Mouse (Mus musculus): ENCODE data around the gene Sema6d. TPM values are rescaled to one million over a fixed set of nuclear protein-coding genes. Genes with fewer than 3 reads are reported as not detected.

Gene Sema6d
- polyA plus RNA-seq, 1 experiment from 2014 or later: 11.4 TPM

- no peak overlapping the region for H3K9ac ChIP-seq
- 22% methylated on average over 1 of the region's 1 CpGs for WGBS
- peaks cover 8% of the 10 kb centered on the region for H3K4me1 ChIP-seq
- no peaks in the 10 kb centered on the region for H3K36me3 ChIP-seq
- ATAC-seq (ENCODE audit: insufficient number of reproducible peaks, insufficient read depth, low FRiP score, low TSS enrichment, low read depth): no peak
- no peak overlapping the region for H3K27ac ChIP-seq
- H3K9me3 ChIP-seq: no peaks in the 10 kb centered on the region
- H3K4me2 ChIP-seq: no peak overlapping the region
- no peaks in the 10 kb centered on the region for H3K27me3 ChIP-seq
- H3K4me3 ChIP-seq: no peak overlapping the region
Observed at GRCm38 (mm10) chr2:124176265-124176664, 86.5 kb downstream of the Sema6d start.

GRCm38 (mm10) chr2:124176711-124177169 is 87.0 kb downstream of the Sema6d start:
- H3K9ac ChIP-seq: no peak overlapping the region
- H3K4me2 ChIP-seq: no peak overlapping the region
- peaks cover 8% of the 10 kb centered on the region for H3K4me1 ChIP-seq
- H3K27me3 ChIP-seq: no peaks in the 10 kb centered on the region
- no peak overlapping the region; the same call in 1 of the 2 replicates for H3K27ac ChIP-seq
- no peaks in the 10 kb centered on the region for H3K36me3 ChIP-seq
- no peaks in the 10 kb centered on the region for H3K9me3 ChIP-seq
- 68% methylated on average over 4 of the region's 4 CpGs for WGBS
- H3K4me3 ChIP-seq: no peak overlapping the region
- no peak for ATAC-seq (ENCODE audit: insufficient number of reproducible peaks, insufficient read depth, low FRiP score, low TSS enrichment, low read depth)

- H3K36me3 ChIP-seq: no peaks in the 10 kb centered on the region
- no peaks in the 10 kb centered on the region for H3K9me3 ChIP-seq
- H3K4me3 ChIP-seq: no peak overlapping the region
- WGBS: 85% methylated on average over 2 of the region's 2 CpGs
- no peaks in the 10 kb centered on the region for H3K4me1 ChIP-seq
- H3K27ac ChIP-seq: no peak overlapping the region
- H3K9ac ChIP-seq: no peak overlapping the region
- H3K4me2 ChIP-seq: no peak overlapping the region
- no peaks in the 10 kb centered on the region for H3K27me3 ChIP-seq
- ATAC-seq (ENCODE audit: insufficient number of reproducible peaks, insufficient read depth, low FRiP score, low TSS enrichment, low read depth): no peak
Observed at GRCm38 (mm10) chr2:124189271-124189670, 99.5 kb downstream of the Sema6d start.

DNA sequence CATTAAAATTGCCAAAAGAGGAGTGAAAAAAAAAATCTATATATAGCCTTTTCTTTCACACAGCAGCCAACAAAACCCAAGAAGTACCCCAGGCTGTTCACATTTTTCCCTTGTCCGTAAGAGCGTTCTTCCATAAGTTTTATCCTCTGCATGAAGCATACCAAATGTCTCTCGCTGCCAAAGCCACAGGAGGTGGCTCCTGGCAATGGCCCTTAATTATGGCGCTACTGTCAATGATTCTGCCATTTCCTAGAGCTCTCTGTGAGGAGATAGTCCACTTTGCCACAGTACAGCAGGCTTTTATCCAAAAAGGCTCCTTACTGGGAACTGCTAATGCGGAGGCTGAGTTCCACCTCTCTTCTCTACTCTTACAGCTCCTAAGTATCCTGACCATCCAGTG is 104.3 kb downstream of the Sema6d start:
- no peak overlapping the region for H3K4me2 ChIP-seq
- WGBS: 79% methylated on average over 5 of the region's 5 CpGs
- H3K4me3 ChIP-seq: no peak overlapping the region
- H3K9me3 ChIP-seq: no peaks in the 10 kb centered on the region
- no peak for ATAC-seq (ENCODE audit: insufficient number of reproducible peaks, insufficient read depth, low FRiP score, low TSS enrichment, low read depth)
- H3K27me3 ChIP-seq: no peaks in the 10 kb centered on the region
- no peak overlapping the region for H3K9ac ChIP-seq
- no peaks in the 10 kb centered on the region for H3K4me1 ChIP-seq
- no peak overlapping the region for H3K27ac ChIP-seq
- no peaks in the 10 kb centered on the region for H3K36me3 ChIP-seq

DNA sequence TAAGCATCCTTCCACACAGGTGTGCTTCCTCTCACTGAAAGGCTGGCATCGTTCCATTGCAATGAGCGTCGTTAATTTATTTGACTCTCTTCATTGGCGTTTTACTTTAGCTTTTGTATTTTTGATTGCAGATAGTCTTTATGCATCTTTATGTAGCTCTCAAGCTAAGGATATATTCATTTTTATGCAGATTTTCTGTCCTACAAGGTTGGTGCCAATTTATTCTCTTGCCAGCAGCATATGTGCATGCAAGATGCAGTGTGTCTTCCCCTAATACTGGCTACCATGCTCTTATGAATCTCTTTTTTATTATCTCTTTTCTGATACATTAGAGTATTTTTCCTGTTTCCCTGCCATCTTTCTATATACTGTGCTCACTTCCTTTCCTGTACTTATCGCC is 111.7 kb downstream of the Sema6d start:
- Histone ChIP-seq H3K4me1 (peaks cover 6% of the 10 kb centered on the region; the same call in 1 of the 2 replicates), H3K27me3 (no peaks in the 10 kb centered on the region), H3K9me3 (no peaks in the 10 kb centered on the region), H3K9ac (no peak overlapping the region), H3K36me3 (no peaks in the 10 kb centered on the region), H3K27ac (no peak overlapping the region), H3K4me3 (no peak overlapping the region), H3K4me2 (no peak overlapping the region)
- no peak for ATAC-seq (ENCODE audit: insufficient number of reproducible peaks, insufficient read depth, low FRiP score, low TSS enrichment, low read depth)
- 88% methylated on average over 5 of the region's 5 CpGs for WGBS

DNA sequence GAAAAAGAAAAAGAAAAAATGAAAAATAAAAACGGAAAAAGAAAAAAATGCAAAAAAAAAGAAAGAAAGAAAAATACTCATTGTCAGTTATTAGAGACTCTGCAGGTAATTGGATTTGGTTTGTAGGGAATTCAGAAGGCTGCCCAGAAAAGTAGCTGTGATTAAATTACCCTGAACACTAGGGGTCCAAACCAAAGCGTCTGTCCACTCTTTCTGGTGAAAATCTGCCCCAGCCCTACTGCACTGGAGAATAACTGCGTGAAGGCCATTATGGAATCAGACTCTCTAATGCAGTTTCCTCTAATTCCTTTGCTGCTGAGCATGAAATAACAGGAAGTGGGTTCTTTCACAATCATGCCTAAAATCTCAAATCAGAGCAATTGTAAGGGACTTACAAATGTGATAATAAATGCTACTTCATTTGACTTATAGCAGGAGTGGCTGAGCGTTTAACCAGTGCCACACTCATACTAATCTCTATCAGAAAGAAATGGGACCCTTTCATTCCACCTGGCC is 112.8 kb downstream of the Sema6d start:
- Histone ChIP-seq H3K27ac (no peak overlapping the region), H3K4me3 (no peak overlapping the region), H3K27me3 (no peaks in the 10 kb centered on the region), H3K9me3 (no peaks in the 10 kb centered on the region), H3K36me3 (no peaks in the 10 kb centered on the region), H3K4me2 (no peak overlapping the region), H3K9ac (no peak overlapping the region), H3K4me1 (peaks cover 6% of the 10 kb centered on the region; the same call in 1 of the 2 replicates)
- 28% methylated on average over 4 of the region's 4 CpGs for WGBS
- ATAC-seq (ENCODE audit: insufficient number of reproducible peaks, insufficient read depth, low FRiP score, low TSS enrichment, low read depth): no peak

- Histone ChIP-seq H3K4me1 (peaks cover 6% of the 10 kb centered on the region; the same call in 1 of the 2 replicates), H3K4me2 (no peak overlapping the region), H3K27ac (no peak overlapping the region), H3K9me3 (no peaks in the 10 kb centered on the region), H3K27me3 (no peaks in the 10 kb centered on the region), H3K4me3 (no peak overlapping the region), H3K36me3 (no peaks in the 10 kb centered on the region), H3K9ac (no peak overlapping the region)
- 66% methylated on average over 5 of the region's 5 CpGs for WGBS
- ATAC-seq (ENCODE audit: insufficient number of reproducible peaks, insufficient read depth, low FRiP score, low TSS enrichment, low read depth): no peak
Observed at GRCm38 (mm10) chr2:124205811-124206210, 116.0 kb downstream of the Sema6d start.

- Histone ChIP-seq H3K27me3 (no peaks in the 10 kb centered on the region), H3K4me1 (no peaks in the 10 kb centered on the region), H3K27ac (no peak overlapping the region), H3K9me3 (no peaks in the 10 kb centered on the region), H3K9ac (no peak overlapping the region), H3K4me3 (no peak overlapping the region), H3K36me3 (no peaks in the 10 kb centered on the region), H3K4me2 (no peak overlapping the region)
- 44% methylated on average over 2 of the region's 2 CpGs for WGBS
- no peak for ATAC-seq (ENCODE audit: insufficient number of reproducible peaks, insufficient read depth, low FRiP score, low TSS enrichment, low read depth)
Observed at GRCm38 (mm10) chr2:124208251-124208650, 118.5 kb downstream of the Sema6d start.

DNA sequence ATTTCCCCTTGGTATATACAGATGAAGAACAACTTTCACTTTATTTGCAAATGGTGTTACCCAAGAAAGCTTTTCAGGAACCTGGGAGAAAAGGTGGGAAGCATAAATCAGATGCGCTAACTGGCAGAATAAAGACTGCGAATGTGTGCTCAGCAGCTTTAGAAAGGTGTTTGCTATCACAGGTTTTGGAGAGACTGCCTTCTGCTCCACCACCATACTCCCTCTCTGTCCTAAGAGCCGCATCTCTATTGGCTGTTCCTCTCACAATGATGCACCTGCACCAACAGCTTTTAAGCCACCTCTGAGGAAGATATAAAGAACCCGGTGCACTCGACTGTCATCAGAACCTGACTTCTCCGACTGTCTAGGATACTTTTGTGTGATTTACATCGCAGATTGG is 133.8 kb downstream of the Sema6d start:
- H3K27ac ChIP-seq: no peak overlapping the region
- H3K27me3 ChIP-seq: no peaks in the 10 kb centered on the region
- no peak for ATAC-seq (ENCODE audit: insufficient number of reproducible peaks, insufficient read depth, low FRiP score, low TSS enrichment, low read depth)
- 77% methylated on average over 7 of the region's 7 CpGs for WGBS
- no peak overlapping the region for H3K4me2 ChIP-seq
- H3K9ac ChIP-seq: no peak overlapping the region
- H3K4me1 ChIP-seq: no peaks in the 10 kb centered on the region
- no peaks in the 10 kb centered on the region for H3K9me3 ChIP-seq
- no peak overlapping the region for H3K4me3 ChIP-seq
- no peaks in the 10 kb centered on the region for H3K36me3 ChIP-seq

DNA sequence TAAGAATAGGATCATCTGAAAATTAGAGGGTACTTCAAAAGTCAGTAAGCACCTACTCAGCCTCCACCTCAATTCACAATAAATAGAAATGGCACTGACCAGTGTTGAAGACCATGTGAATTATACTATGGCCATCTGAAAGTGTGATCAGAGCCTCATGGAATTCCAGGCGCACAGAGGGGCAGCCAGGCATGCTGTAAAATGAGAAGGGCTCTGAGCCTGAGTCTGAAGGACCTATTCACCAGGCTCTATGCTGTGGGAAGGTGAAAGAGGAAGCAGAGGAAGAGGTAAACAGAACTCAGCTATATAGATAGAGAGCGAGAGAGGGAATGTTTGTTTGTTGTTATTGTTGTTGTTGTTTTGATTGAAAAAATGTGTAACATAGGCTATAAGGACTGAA is 134.6 kb downstream of the Sema6d start:
- H3K27me3 ChIP-seq: no peaks in the 10 kb centered on the region
- H3K4me3 ChIP-seq: no peak overlapping the region
- 45% methylated on average over 2 of the region's 2 CpGs for WGBS
- no peak overlapping the region for H3K27ac ChIP-seq
- H3K36me3 ChIP-seq: no peaks in the 10 kb centered on the region
- no peaks in the 10 kb centered on the region for H3K4me1 ChIP-seq
- no peak for ATAC-seq (ENCODE audit: insufficient number of reproducible peaks, insufficient read depth, low FRiP score, low TSS enrichment, low read depth)
- no peak overlapping the region for H3K9ac ChIP-seq
- no peak overlapping the region for H3K4me2 ChIP-seq
- H3K9me3 ChIP-seq: no peaks in the 10 kb centered on the region

- Histone ChIP-seq H3K9ac (no peak overlapping the region), H3K4me2 (no peak overlapping the region), H3K9me3 (no peaks in the 10 kb centered on the region), H3K4me1 (no peaks in the 10 kb centered on the region), H3K4me3 (no peak overlapping the region), H3K36me3 (no peaks in the 10 kb centered on the region), H3K27ac (no peak overlapping the region), H3K27me3 (no peaks in the 10 kb centered on the region)
- 82% methylated on average over 9 of the region's 9 CpGs for WGBS
- ATAC-seq (ENCODE audit: insufficient number of reproducible peaks, insufficient read depth, low FRiP score, low TSS enrichment, low read depth): no peak
Observed at GRCm38 (mm10) chr2:124234636-124235221, 145.0 kb downstream of the Sema6d start.

DNA sequence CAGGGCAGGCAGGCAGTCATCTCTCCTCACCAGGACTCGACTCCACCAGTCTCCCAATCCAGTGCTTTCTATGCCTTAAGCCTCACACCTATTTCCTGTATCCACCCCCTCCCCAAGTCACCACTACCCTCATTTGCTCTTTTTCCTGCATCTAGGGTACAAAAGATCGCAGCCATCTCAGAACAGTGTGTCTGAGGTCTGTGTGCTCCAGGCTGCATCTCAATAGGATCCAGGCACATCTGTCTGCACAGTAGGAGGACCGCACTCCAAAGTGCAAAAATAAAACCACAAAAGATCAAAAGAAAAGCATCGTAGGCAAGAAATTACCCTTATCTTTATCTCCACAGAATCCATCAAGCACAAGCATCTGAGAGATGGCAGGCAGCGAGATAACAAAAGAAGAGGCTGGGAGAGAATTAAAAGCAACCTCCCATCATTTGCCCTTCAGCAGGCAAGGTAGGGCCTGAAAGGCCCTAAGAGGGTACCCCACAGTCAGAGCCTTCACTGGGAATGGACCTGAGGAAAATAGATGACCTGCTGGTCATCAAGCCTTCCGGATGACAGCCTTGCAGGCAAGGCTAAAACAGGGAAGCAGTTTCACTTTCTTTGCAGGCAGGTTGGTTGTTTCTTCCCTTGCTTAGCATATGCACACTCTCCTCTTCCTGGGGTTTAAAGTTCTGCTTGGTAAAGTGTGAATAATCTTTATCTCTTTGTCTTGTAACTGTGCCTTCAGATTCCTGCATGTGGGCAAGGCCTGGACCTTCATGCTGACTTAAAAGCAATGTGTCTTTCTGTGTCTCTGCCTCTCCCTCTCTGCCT is 145.7 kb downstream of the Sema6d start:
- no peaks in the 10 kb centered on the region for H3K27me3 ChIP-seq
- H3K4me1 ChIP-seq: no peaks in the 10 kb centered on the region
- H3K4me2 ChIP-seq: no peak overlapping the region
- no peak for ATAC-seq (ENCODE audit: insufficient number of reproducible peaks, insufficient read depth, low FRiP score, low TSS enrichment, low read depth)
- no peaks in the 10 kb centered on the region for H3K9me3 ChIP-seq
- 0 out of 2 replicates have a peak overlapping the region, but pooled peaks have one; percentile 27 for H3K9ac ChIP-seq
- 59% methylated on average over 6 of the region's 6 CpGs for WGBS
- H3K36me3 ChIP-seq: no peaks in the 10 kb centered on the region
- H3K4me3 ChIP-seq: no peak overlapping the region
- no peak overlapping the region for H3K27ac ChIP-seq
